Mouse (Mus musculus) hindbrain, embryonic 11.5 days (tissue): ENCODE data around the gene Golm1. TPM values are rescaled to one million over a fixed set of nuclear protein-coding genes. Genes with fewer than 3 reads are reported as not detected.
A peak's percentile ranks its signal among the peaks of the same experiment; 100 is the strongest.
"Not testable (repeated sequence)": the region's sequence is repeated elsewhere in the genome, so short reads cannot be mapped to it uniquely, and the experiment has no call there.

Experiments
- ATAC-seq: fragments of 200-750 bp; cut with Nextera tagmentation; 2 replicates; pipeline ENCODE4 v1.8.0; 2017; ENCODE audit warnings: mild to moderate bottlenecking, moderate TSS enrichment, moderate library complexity; ENCODE audit not compliant: low FRiP score
- DNase-seq: peaks from one replicate; pipeline ENCODE4 v3.0.0-alpha.2; 2015; ENCODE audit warnings: low spot score
- H3K27ac ChIP-seq: fragments of 300-500 bp; sonication (generic); 2 replicates; pipeline ENCODE4 v1.5.1; 2014; ENCODE audit warnings: mild to moderate bottlenecking, low read depth, low read length
- H3K27me3 ChIP-seq: fragments of 300-500 bp; sonication (generic); 2 replicates; pipeline ENCODE4 v1.6.1; 2014; ENCODE audit warnings: mild to moderate bottlenecking, low read length, moderate library complexity, mixed read lengths; ENCODE audit not compliant: control insufficient read depth, insufficient read depth
- H3K36me3 ChIP-seq: fragments of 300-500 bp; sonication (generic); 2 replicates; pipeline ENCODE4 v1.6.1; 2014; ENCODE audit warnings: mild to moderate bottlenecking, low read length, moderate library complexity, mixed read lengths; ENCODE audit not compliant: control insufficient read depth, insufficient read depth
- H3K4me1 ChIP-seq: fragments of 300-500 bp; sonication (generic); replicated peaks from 2 replicates; pipeline ENCODE4 v1.6.1; 2014; ENCODE audit warnings: low read length, mixed read lengths; ENCODE audit not compliant: control insufficient read depth, insufficient read depth
- H3K4me2 ChIP-seq: fragments of 300-500 bp; sonication (generic); replicated peaks from 2 replicates; pipeline ENCODE4 v1.6.1; 2014; ENCODE audit warnings: mild to moderate bottlenecking, low read depth, low read length
- H3K4me3 ChIP-seq: fragments of 300-500 bp; sonication (generic); 2 replicates; pipeline ENCODE4 v1.5.1; 2014; ENCODE audit warnings: low read depth, low read length
- H3K9ac ChIP-seq: fragments of 300-500 bp; sonication (generic); 2 replicates; pipeline ENCODE4 v1.6.1; 2014; ENCODE audit warnings: low read depth, low read length
- H3K9me3 ChIP-seq: fragments of 300-500 bp; sonication (generic); 2 replicates; pipeline ENCODE4 v1.6.1; 2016; ENCODE audit warnings: low read length; ENCODE audit not compliant: control insufficient read depth
- WGBS: fragments of 180-500 bp; shearing (Covaris S2); extraction: QIAGEN DNeasy Blood & Tissue Kit; methylation state at CpG from one replicate; pipeline ENCODE4 v1.1.7; 2014; 5-methylcytosine and 5-hydroxymethylcytosine counted together
- polyA plus RNA-seq: library from polyadenylated mRNA; unstranded; fragments of >200 nt; fragmentation: Nextera tagmentation; extraction: Ambion mirVana; gene quantifications from 2 replicates; pipeline ENCODE4 v1.2.1, GENCODE M21; 2014

Golm1 gene
- polyA plus RNA-seq = 135 and 147 TPM in 2 replicates

- peak within 1 kb of the TSS; percentile 91 for H3K27ac ChIP-seq
- peak within 1 kb of the TSS; percentile 94 for H3K9ac ChIP-seq
- H3K27me3 ChIP-seq = no peaks in the 10 kb centered on the region
- no peaks in the 10 kb centered on the region for H3K9me3 ChIP-seq
- peak; percentile 82 for ATAC-seq
- H3K4me2 ChIP-seq = peak within 1 kb of the TSS; percentile 71
- H3K4me1 ChIP-seq = peaks cover 7% of the 10 kb centered on the region; the same call in 1 of the 2 replicates
- H3K36me3 ChIP-seq = no peaks in the 10 kb centered on the region
- under 1% methylated on average over 55 of the region's 61 CpGs for WGBS
- DNase-seq = peak; percentile 83
- H3K4me3 ChIP-seq = peak within 1 kb of the TSS; percentile 84
Measured at GRCm38 (mm10) chr13:59675151-59676011, at the start of gene Golm1. TSS of gene Golm1 (minus strand) at chr13:59675811.

- H3K27ac ChIP-seq, H3K36me3 ChIP-seq, H3K4me1 ChIP-seq, H3K4me3 ChIP-seq, DNase-seq, H3K9ac ChIP-seq, H3K9me3 ChIP-seq, ATAC-seq, H3K4me2 ChIP-seq, H3K27me3 ChIP-seq: not testable (repeated sequence)
- 81% methylated on average over 1 of the region's 1 CpGs for WGBS
Measured at GRCm38 (mm10) chr13:59722089-59722488, 46.5 kb upstream of the Golm1 start.

- Histone ChIP-seq H3K27ac (no peak overlapping the region), H3K36me3 (no peaks in the 10 kb centered on the region), H3K9me3 (no peaks in the 10 kb centered on the region), H3K4me3 (no peak overlapping the region), H3K4me1 (no peaks in the 10 kb centered on the region), H3K27me3 (no peaks in the 10 kb centered on the region), H3K9ac (no peak overlapping the region), H3K4me2 (no peak overlapping the region)
- DNase-seq (no peak), ATAC-seq (no peak)
- WGBS = 94% methylated on average over 1 of the region's 1 CpGs
Measured at GRCm38 (mm10) chr13:59719475-59719874, 43.9 kb upstream of the Golm1 start.

GRCm38 (mm10) chr13:59718857-59719440 is 43.3 kb upstream of the Golm1 start:
- H3K4me1 ChIP-seq, H3K4me3 ChIP-seq, DNase-seq, H3K27me3 ChIP-seq, H3K27ac ChIP-seq, H3K9ac ChIP-seq, H3K36me3 ChIP-seq, H3K4me2 ChIP-seq, H3K9me3 ChIP-seq, ATAC-seq: not testable (repeated sequence)
- WGBS = 41% methylated on average over 6 of the region's 6 CpGs

GRCm38 (mm10) chr13:59713710-59714109 is 38.1 kb upstream of the Golm1 start:
- H3K4me1 ChIP-seq = no peaks in the 10 kb centered on the region

GRCm38 (mm10) chr13:59711984-59712383 is 36.4 kb upstream of the Golm1 start, which contains the start of gene Spata31d1b:
TSS of gene Spata31d1b (plus strand) at chr13:59712284.
- not testable (repeated sequence) for H3K4me3 ChIP-seq

More at GRCm38 (mm10) chr13:59713710-59714109, 38.1 kb upstream of the Golm1 start:
- Histone ChIP-seq H3K27ac (no peak overlapping the region), H3K4me3 (no peak overlapping the region), H3K27me3 (no peaks in the 10 kb centered on the region), H3K9ac (no peak overlapping the region), H3K36me3 (no peaks in the 10 kb centered on the region), H3K9me3 (no peaks in the 10 kb centered on the region), H3K4me2 (no peak overlapping the region)
- ATAC-seq (no peak), DNase-seq (no peak)
- 42% methylated on average over 3 of the region's 3 CpGs for WGBS

GRCm38 (mm10) chr13:59710230-59710629 is 34.6 kb upstream of the Golm1 start, which contains the start of gene Spata31d1a:
TSS of gene Spata31d1a (minus strand) at chr13:59710330.
- Histone ChIP-seq H3K4me1 (no peaks in the 10 kb centered on the region), H3K27ac (no peak within 1 kb of the TSS), H3K36me3 (no peaks in the 10 kb centered on the region), H3K4me2 (no peak within 1 kb of the TSS), H3K27me3 (no peaks in the 10 kb centered on the region), H3K4me3 (no peak within 1 kb of the TSS), H3K9ac (no peak within 1 kb of the TSS), H3K9me3 (no peaks in the 10 kb centered on the region)
- DNase-seq = no peak
- ATAC-seq = no peak
- 94% methylated on average over 15 of the region's 15 CpGs for WGBS

More at GRCm38 (mm10) chr13:59711984-59712383, 36.4 kb upstream of the Golm1 start, which contains the start of gene Spata31d1b:
- WGBS = 73% methylated on average over 3 of the region's 3 CpGs
- H3K9ac ChIP-seq, H3K27ac ChIP-seq, H3K36me3 ChIP-seq, H3K9me3 ChIP-seq, H3K4me1 ChIP-seq, H3K4me2 ChIP-seq, ATAC-seq, DNase-seq, H3K27me3 ChIP-seq: not testable (repeated sequence)

GRCm38 (mm10) chr13:59704562-59704961 is 29.0 kb upstream of the Golm1 start:
- H3K4me3 ChIP-seq = no peak overlapping the region
- WGBS = 59% methylated on average over 12 of the region's 12 CpGs
- no peaks in the 10 kb centered on the region for H3K9me3 ChIP-seq
- DNase-seq (no peak), ATAC-seq (no peak)
- H3K27ac ChIP-seq = no peak overlapping the region
- no peaks in the 10 kb centered on the region for H3K4me1 ChIP-seq
- no peaks in the 10 kb centered on the region for H3K36me3 ChIP-seq
- H3K27me3 ChIP-seq = no peaks in the 10 kb centered on the region
- no peak overlapping the region for H3K9ac ChIP-seq
- H3K4me2 ChIP-seq = no peak overlapping the region
